Mouse (Mus musculus) ES-Bruce4 (cell line): ENCODE results near the gene Cldn15. TPM values are rescaled to one million over a fixed set of nuclear protein-coding genes. Genes with fewer than 3 reads are reported as not detected.
A peak's percentile ranks its signal among the peaks of the same experiment; 100 is the strongest.

Source experiments
- H3K27ac ChIP-seq: 2 replicates; pipeline ENCODE4 v1.5.1; 2012; ENCODE audit warnings: low read length, inconsistent platforms; ENCODE audit not compliant: insufficient read depth
- H3K27me3 ChIP-seq: 2 replicates; pipeline ENCODE4 v1.6.1; 2012; ENCODE audit warnings: mild to moderate bottlenecking, low read length, inconsistent platforms; ENCODE audit not compliant: control insufficient read depth, poor library complexity, insufficient read depth, severe bottlenecking
- H3K36me3 ChIP-seq: 2 replicates; pipeline ENCODE4 v1.6.1; 2012; ENCODE audit warnings: inconsistent platforms, mild to moderate bottlenecking, low read length, moderate library complexity; ENCODE audit not compliant: control insufficient read depth, poor library complexity, insufficient read depth, severe bottlenecking
- H3K4me1 ChIP-seq: one replicate; pipeline ENCODE4 v1.8.1; 2011; ENCODE audit warnings: low read length; ENCODE audit not compliant: control insufficient read depth, insufficient read depth
- H3K4me3 ChIP-seq: 2 replicates; pipeline ENCODE4 v1.5.1; 2011; ENCODE audit warnings: low read depth, mild to moderate bottlenecking, low read length
- H3K9ac ChIP-seq: 2 replicates; pipeline ENCODE4 v1.6.1; 2012; ENCODE audit warnings: low read depth, mild to moderate bottlenecking, inconsistent platforms; ENCODE audit not compliant: poor library complexity, severe bottlenecking
- H3K9me3 ChIP-seq: replicated peaks from 2 replicates; pipeline ENCODE4 v1.6.1; 2012; ENCODE audit warnings: mild to moderate bottlenecking, low read length, inconsistent platforms; ENCODE audit not compliant: control insufficient read depth, poor library complexity, insufficient read depth, severe bottlenecking
- CTCF ChIP-seq: IDR thresholded peaks from one replicate; pipeline ENCODE4 v1.8.1; 2011; ENCODE audit warnings: low read depth, low read length
- EP300 ChIP-seq: IDR thresholded peaks from 2 replicates; pipeline ENCODE4 v1.6.1; 2011; ENCODE audit warnings: low read depth, low read length; ENCODE audit not compliant: insufficient read depth
- POLR2A ChIP-seq: IDR thresholded peaks from one replicate; pipeline ENCODE4 v1.8.1; 2011; ENCODE audit warnings: low read length; ENCODE audit not compliant: insufficient read depth
- polyA plus RNA-seq: library from polyadenylated mRNA; stranded (reverse); fragments of >200 nt; gene quantifications from 2 replicates; pipeline ENCODE4 v1.2.4, GENCODE M21; 2011; ENCODE audit warnings: low read depth; ENCODE audit not compliant: missing spikeins, insufficient read depth, insufficient read length

Gene Cldn15
- not detected in 2 replicates for polyA plus RNA-seq

DNA sequence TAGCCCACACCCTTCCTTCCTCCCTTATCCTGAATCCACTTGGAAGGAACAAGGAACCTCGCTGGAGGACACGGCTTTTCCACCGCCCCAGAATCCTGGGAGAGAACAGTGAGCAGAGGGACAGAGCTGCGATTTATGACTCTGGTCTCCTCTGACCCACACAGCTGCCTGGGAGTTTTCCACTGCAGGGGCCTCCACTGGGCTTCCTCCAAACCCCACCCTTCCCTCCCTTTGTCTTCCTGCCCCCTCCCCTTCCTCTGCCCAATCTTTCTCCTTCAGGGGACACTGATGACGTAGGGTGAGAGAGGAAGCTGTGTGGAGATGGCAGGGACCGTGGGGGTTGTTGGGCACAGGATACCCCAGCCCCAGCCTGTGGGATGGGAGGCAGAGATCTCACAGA, at the start of gene Cldn15:
Gene Cldn15 (plus strand): TSS at position 286 of the 400 bp plus-strand sequence.
- TF ChIP-seq CTCF (no peak), POLR2A (no peak)
- no peaks in the 10 kb centered on the region for H3K9me3 ChIP-seq
- no peaks in the 10 kb centered on the region for H3K27me3 ChIP-seq
- peaks cover 5% of the 10 kb centered on the region for H3K4me1 ChIP-seq
- peaks cover 4% of the 10 kb centered on the region; the same call in 1 of the 2 replicates for H3K36me3 ChIP-seq
- H3K27ac ChIP-seq: peak within 1 kb of the TSS; percentile 56
- 0 out of 2 replicates have a peak within 1 kb of the TSS, but pooled peaks have one; percentile 8 for H3K9ac ChIP-seq
- no peak within 1 kb of the TSS for H3K4me3 ChIP-seq

DNA sequence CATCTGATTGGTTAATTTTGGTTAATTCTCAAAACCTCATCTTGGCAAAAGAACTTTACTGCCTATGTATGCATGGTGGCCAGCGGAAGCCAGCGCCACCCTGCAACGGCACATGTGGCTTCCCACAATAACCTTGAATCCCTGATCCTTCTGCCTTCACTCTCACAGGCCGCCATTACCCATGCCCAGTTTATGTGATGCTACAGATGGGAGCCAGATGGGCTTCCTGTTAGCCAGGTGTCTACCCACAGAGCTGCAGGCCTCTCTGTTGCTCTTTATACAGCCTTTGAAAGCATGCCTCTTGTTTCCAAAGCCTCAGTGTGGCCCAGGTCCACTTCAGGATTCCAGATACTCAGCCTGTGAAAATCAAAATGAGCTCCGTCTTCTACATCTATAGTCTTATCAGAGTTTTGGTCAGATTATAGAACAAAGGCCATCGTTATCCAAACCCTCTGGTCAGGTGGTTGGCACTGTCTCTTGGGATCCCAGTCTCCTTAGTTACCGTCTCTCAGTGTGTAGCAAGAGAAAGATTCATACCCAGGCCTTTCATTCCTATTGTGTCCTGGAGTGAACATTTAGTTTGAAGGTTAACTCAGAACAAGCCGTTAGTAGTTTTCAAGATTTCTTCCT, 48.7 kb upstream of the Cldn15 start:
- Histone ChIP-seq H3K27me3 (no peaks in the 10 kb centered on the region), H3K36me3 (no peaks in the 10 kb centered on the region), H3K4me3 (no peak overlapping the region), H3K9ac (no peak overlapping the region), H3K27ac (no peak overlapping the region), H3K4me1 (peaks cover 3% of the 10 kb centered on the region), H3K9me3 (no peaks in the 10 kb centered on the region)
- no peak for TF ChIP-seq EP300
- no peak for TF ChIP-seq CTCF
- TF ChIP-seq POLR2A: no peak

- Histone ChIP-seq H3K9ac (peak overlapping the region; percentile 54), H3K27me3 (no peaks in the 10 kb centered on the region), H3K27ac (no peak overlapping the region), H3K4me3 (peak overlapping the region; percentile 71), H3K36me3 (no peaks in the 10 kb centered on the region), H3K4me1 (peaks cover 7% of the 10 kb centered on the region), H3K9me3 (no peaks in the 10 kb centered on the region)
- no peak for TF ChIP-seq POLR2A
- no peak for TF ChIP-seq CTCF
- TF ChIP-seq EP300: no peak
These were observed 47.6 kb upstream of the Cldn15 start for GRCm38 (mm10) chr5:136918655-136919472.

DNA sequence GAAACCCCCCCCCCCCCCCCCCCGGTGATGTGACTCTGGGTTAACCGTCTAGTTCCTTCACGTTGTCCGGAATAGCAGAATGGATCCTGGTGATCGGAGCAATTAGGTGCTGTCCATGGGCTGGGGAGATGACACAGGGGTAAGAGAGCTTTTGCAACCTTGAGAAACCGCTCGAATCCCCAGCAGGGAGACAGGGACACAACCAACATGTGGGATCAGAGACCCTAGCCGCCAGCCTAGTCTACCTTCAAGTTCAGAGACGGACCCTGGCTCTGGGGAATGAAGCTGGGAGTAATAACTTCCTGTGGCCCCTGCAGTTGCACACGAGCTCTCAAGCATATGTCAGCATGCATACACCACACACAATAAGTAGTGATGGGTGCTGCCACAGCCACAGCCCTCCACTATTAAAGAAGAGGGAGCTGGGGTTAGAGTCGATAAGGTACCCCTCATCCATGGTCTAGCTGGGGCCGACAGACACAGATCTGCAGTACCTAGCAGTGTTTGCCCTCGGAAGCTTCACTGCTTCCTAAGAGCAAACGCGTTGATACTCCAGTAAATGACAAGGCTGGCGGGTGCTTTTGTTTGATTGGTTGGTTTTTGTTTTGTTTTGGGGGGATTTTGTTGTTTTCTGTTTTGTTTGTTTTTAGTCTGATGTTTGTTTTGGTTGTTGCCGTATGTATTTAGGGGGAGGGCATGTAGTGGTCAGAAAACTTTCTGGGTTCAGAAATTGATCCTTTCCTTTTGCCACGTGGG, 46.7 kb upstream of the Cldn15 start:
- H3K9me3 ChIP-seq: no peaks in the 10 kb centered on the region
- H3K9ac ChIP-seq: peak overlapping the region; percentile 54
- H3K4me1 ChIP-seq: peaks cover 7% of the 10 kb centered on the region
- no peaks in the 10 kb centered on the region for H3K36me3 ChIP-seq
- no peak overlapping the region for H3K27ac ChIP-seq
- H3K27me3 ChIP-seq: no peaks in the 10 kb centered on the region
- peak overlapping the region; percentile 68 for H3K4me3 ChIP-seq
- TF ChIP-seq CTCF (no peak), EP300 (no peak), POLR2A (no peak)

GRCm38 (mm10) chr5:136922830-136923229, 43.6 kb upstream of the Cldn15 start:
- no peak overlapping the region for H3K4me3 ChIP-seq
- H3K27me3 ChIP-seq: no peaks in the 10 kb centered on the region
- no peaks in the 10 kb centered on the region for H3K9me3 ChIP-seq
- H3K36me3 ChIP-seq: no peaks in the 10 kb centered on the region
- H3K9ac ChIP-seq: no peak overlapping the region
- TF ChIP-seq CTCF (no peak), POLR2A (no peak), EP300 (no peak)
- H3K27ac ChIP-seq: no peak overlapping the region
- peaks cover 7% of the 10 kb centered on the region for H3K4me1 ChIP-seq
